Comparison of ENCODE assay signal across 31 mouse cellular contexts in the genomic region with DNA sequence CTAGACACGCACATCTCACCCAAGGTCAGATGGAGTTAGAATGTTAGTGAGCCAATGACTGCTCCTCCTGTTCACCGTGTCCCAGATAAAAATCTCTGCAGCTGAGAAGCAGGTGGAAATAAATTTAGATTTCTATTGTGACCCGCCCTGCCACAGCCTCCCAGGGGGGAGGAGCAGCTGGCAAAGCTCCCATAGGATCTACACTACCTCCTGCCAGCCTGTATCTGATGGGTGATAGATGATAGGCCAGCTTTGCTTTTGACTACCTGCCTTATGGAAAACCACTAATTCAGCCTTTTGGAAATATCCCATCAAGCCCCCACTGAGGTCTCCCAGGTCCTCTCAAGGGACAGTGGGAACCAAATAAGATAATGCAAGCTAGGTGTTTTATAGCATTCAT. TPM values are rescaled to one million over a fixed set of nuclear protein-coding genes. Genes with fewer than 3 reads are reported as not detected.
"Had no signal": no experiment of that assay in that cellular context is flagged by ENCODE, and none has a peak within 500 bp of the region (broad histone marks: within the 10 kb centered on the region; RNA-seq: fewer than 3 reads in every experiment).

No protein-coding gene starts in this region.

- H3K27ac ChIP-seq: gastrocnemius, adult 2 months; heart, embryonic 10.5 days; hindbrain, embryonic 10.5 days; hindbrain, embryonic 12.5 days; hindbrain, embryonic 14.5 days; intestine, embryonic 15.5 days; layer of hippocampus, adult 2 months; left cerebral cortex, adult 2 months; limb, embryonic 10.5 days; limb, embryonic 12.5 days had no signal

- H3K4me3 ChIP-seq: gastrocnemius, adult 2 months; heart, embryonic 10.5 days; heart, embryonic 12.5 days; hindbrain, embryonic 10.5 days; hindbrain, embryonic 12.5 days; intestine, embryonic 15.5 days; layer of hippocampus, adult 2 months; left cerebral cortex, adult 2 months; limb, embryonic 10.5 days; limb, embryonic 12.5 days had no signal

- ATAC-seq: hindbrain, embryonic 16.5 days; inflammation-experienced regulatory T-cells, adult 6 months; intestine, embryonic 15.5 days; intestine, postnatal 0 days had no signal

- H3K36me3 ChIP-seq: heart, embryonic 10.5 days; heart, embryonic 12.5 days; hindbrain, embryonic 10.5 days; hindbrain, embryonic 12.5 days; intestine, embryonic 15.5 days; limb, embryonic 10.5 days; limb, embryonic 12.5 days had no signal

- H3K9ac ChIP-seq: heart, embryonic 12.5 days; hindbrain, embryonic 12.5 days; hindbrain, embryonic 14.5 days; intestine, embryonic 15.5 days; limb, embryonic 12.5 days had no signal

- H3K4me2 ChIP-seq: heart, embryonic 12.5 days; hindbrain, embryonic 12.5 days; hindbrain, embryonic 14.5 days; intestine, embryonic 15.5 days; limb, embryonic 12.5 days had no signal

- DNase-seq: gastrocnemius, adult 2 months; gastrocnemius, postnatal 10 days; gastrocnemius, postnatal 25 days; heart, adult 18-20 months; heart, postnatal 10 days; heart, postnatal 4 days; kidney, adult 18-20 months; kidney, adult 8-10 months; kidney, postnatal 10 days; kidney, postnatal 25 days; kidney, postnatal 4 days; liver had no signal

- H3K9me3 ChIP-seq: heart, embryonic 10.5 days; heart, embryonic 12.5 days; hindbrain, embryonic 10.5 days; hindbrain, embryonic 12.5 days; intestine, embryonic 15.5 days; limb, embryonic 10.5 days; limb, embryonic 12.5 days had no signal

RNA-seq across cellular contexts. Expression of a gene that starts 5.1 kb away (rescaled TPM):
- polyA plus RNA-seq: inflammation-experienced regulatory T-cells, adult 6 months had no signal

RNA-seq across cellular contexts. Expression of a gene that starts 13.8 kb away (rescaled TPM):
- polyA plus RNA-seq: heart, embryonic 12.5 days; heart, embryonic 14.5 days; hindbrain, embryonic 10.5 days; hindbrain, embryonic 12.5 days; inflammation-experienced regulatory T-cells, adult 6 months; intestine, embryonic 15.5 days; intestine, postnatal 0 days; kidney, embryonic 14.5 days; limb, embryonic 10.5 days; limb, embryonic 12.5 days had no signal

RNA-seq across cellular contexts. Expression of a gene that starts 37.0 kb away (rescaled TPM):
- polyA plus RNA-seq: frontal cortex, adult 2 months; heart, embryonic 10.5 days; heart, embryonic 12.5 days; heart, embryonic 14.5 days; heart, embryonic 16.5 days; hindbrain, embryonic 10.5 days; hindbrain, embryonic 12.5 days; hindbrain, embryonic 14.5 days; hindbrain, embryonic 16.5 days; inflammation-experienced regulatory T-cells, adult 6 months; intestine, embryonic 15.5 days; intestine, postnatal 0 days; kidney, embryonic 14.5 days; kidney, embryonic 16.5 days; limb, embryonic 10.5 days; limb, embryonic 12.5 days; limb, embryonic 14.5 days had no signal

RNA-seq across cellular contexts. Expression of a gene that starts 37.8 kb away (rescaled TPM):
- polyA plus RNA-seq: heart, embryonic 10.5 days; heart, embryonic 12.5 days; heart, embryonic 14.5 days; heart, embryonic 16.5 days; hindbrain, embryonic 10.5 days; hindbrain, embryonic 12.5 days; hindbrain, embryonic 14.5 days; inflammation-experienced regulatory T-cells, adult 6 months; intestine, embryonic 15.5 days; intestine, postnatal 0 days; kidney, embryonic 14.5 days; kidney, embryonic 16.5 days; limb, embryonic 10.5 days had no signal

RNA-seq across cellular contexts. Expression of a gene that starts 53.6 kb away (rescaled TPM):
- polyA plus RNA-seq: heart, embryonic 10.5 days; heart, embryonic 12.5 days; heart, embryonic 14.5 days; heart, embryonic 16.5 days; hindbrain, embryonic 10.5 days; inflammation-experienced regulatory T-cells, adult 6 months; intestine, embryonic 15.5 days; intestine, postnatal 0 days; kidney, embryonic 14.5 days; kidney, embryonic 16.5 days; limb, embryonic 10.5 days; limb, embryonic 12.5 days had no signal
